Mouse (Mus musculus): Measurements from ENCODE around the gene Zfp94. TPM values are rescaled to one million over a fixed set of nuclear protein-coding genes. Genes with fewer than 3 reads are reported as not detected.

Zfp94 gene
- total RNA-seq (2023; ENCODE audit: inconsistent age) = 7.5 to 10.9 TPM (median 9.4 TPM) in 4 replicates

GRCm38 (mm10) chr7:24316567-24317092 is at the start of gene Zfp94:
Gene Zfp94 (minus strand): TSS chr7:24316666.

GRCm38 (mm10) chr7:24348896-24349295 is 32.4 kb upstream of the Zfp94 start, which contains the start of gene Lypd5:
Gene Lypd5 (plus strand): TSS chr7:24349196.

GRCm38 (mm10) chr7:24333304-24333986 is 17.0 kb upstream of the Zfp94 start, which contains the start of gene Tescl:
Gene Tescl (minus strand): TSS chr7:24333936.

GRCm38 (mm10) chr7:24300771-24301282 is 15.6 kb downstream of the Zfp94 start, which contains the start of gene Zfp61:
Gene Zfp61 (minus strand): TSS chr7:24301232.

GRCm38 (mm10) chr7:24270288-24270672 is 46.2 kb downstream of the Zfp94 start, which contains the start of gene Zfp93:
Gene Zfp93 (plus strand): TSS chr7:24270420.

GRCm38 (mm10) chr7:24254633-24255474 is 61.6 kb downstream of the Zfp94 start, which contains the start of gene Zfp108:
Gene Zfp108 (plus strand): TSS chr7:24254794.

Other genes starting within 250 kb of the Zfp94 start
- gene Zfp180, start 234.7 kb downstream of the Zfp94 start, total RNA-seq (2023; ENCODE audit: inconsistent age) = 23.1 to 32.4 TPM (median 27.2 TPM) in 4 replicates
- 3.1 to 3.9 TPM (median 3.5 TPM) in 4 replicates for gene Zfp112, start 204.4 kb downstream of the Zfp94 start, total RNA-seq (2023; ENCODE audit: inconsistent age)
- 5.8 to 8.7 TPM (median 6.4 TPM) in 4 replicates for gene Zfp235, start 182.5 kb downstream of the Zfp94 start, total RNA-seq (2023; ENCODE audit: inconsistent age)
- 0.16 TPM in 1 of 4 replicates, not detected in the others for gene Zfp114, start 141.6 kb downstream of the Zfp94 start, total RNA-seq (2023; ENCODE audit: inconsistent age)
- 0.09 TPM in 1 of 4 replicates, not detected in the others for gene Zfp111, start 105.2 kb downstream of the Zfp94 start, total RNA-seq (2023; ENCODE audit: inconsistent age)
- gene Zfp109, start 79.1 kb downstream of the Zfp94 start, total RNA-seq (2023; ENCODE audit: inconsistent age) = 1.3 to 2.2 TPM (median 1.7 TPM) in 4 replicates
- gene Zfp108, start 61.9 kb downstream of the Zfp94 start, total RNA-seq (2023; ENCODE audit: inconsistent age) = 0.22 to 0.27 TPM in 2 of 4 replicates, not detected in the others
- gene Zfp93, start 46.2 kb downstream of the Zfp94 start, total RNA-seq (2023; ENCODE audit: inconsistent age) = 0.18 to 1.6 TPM in 2 of 4 replicates, not detected in the others
- gene Zfp61, start 15.4 kb downstream of the Zfp94 start, total RNA-seq (2023; ENCODE audit: inconsistent age) = 5.2 to 10.8 TPM (median 7.3 TPM) in 4 replicates
- gene Tescl, start 17.3 kb upstream of the Zfp94 start, total RNA-seq (2023; ENCODE audit: inconsistent age) = not detected in 4 replicates
- gene Lypd5, start 32.5 kb upstream of the Zfp94 start, total RNA-seq (2023; ENCODE audit: inconsistent age) = not detected in 4 replicates
- 3.6 to 6.1 TPM (median 4.8 TPM) in 4 replicates for gene Kcnn4, start 53.6 kb upstream of the Zfp94 start, total RNA-seq (2023; ENCODE audit: inconsistent age)
- gene Smg9, start 83.0 kb upstream of the Zfp94 start, total RNA-seq (2023; ENCODE audit: inconsistent age) = 69.8 to 79.7 TPM (median 77.4 TPM) in 4 replicates
- 5.0 to 7.5 TPM (median 6.1 TPM) in 4 replicates for gene Irgc1, start 135.6 kb upstream of the Zfp94 start, total RNA-seq (2023; ENCODE audit: inconsistent age)
- gene Plaur, start 145.8 kb upstream of the Zfp94 start, total RNA-seq (2023; ENCODE audit: inconsistent age) = 535 to 734 TPM (median 595 TPM) in 4 replicates
- 0.78 to 3.1 TPM (median 1.9 TPM) in 4 replicates for gene Cadm4, start 165.4 kb upstream of the Zfp94 start, total RNA-seq (2023; ENCODE audit: inconsistent age)
- 1.4 to 2.2 TPM (median 1.7 TPM) in 4 replicates for gene Zfp428, start 190.3 kb upstream of the Zfp94 start, total RNA-seq (2023; ENCODE audit: inconsistent age)
- not detected in 4 replicates for gene AC161166.1, start 195.8 kb upstream of the Zfp94 start, total RNA-seq (2023; ENCODE audit: inconsistent age)
- 22.3 to 27.3 TPM (median 24.2 TPM) in 4 replicates for gene Irgq, start 214.0 kb upstream of the Zfp94 start, total RNA-seq (2023; ENCODE audit: inconsistent age)
- gene Pinlyp, start 229.5 kb upstream of the Zfp94 start, total RNA-seq (2023; ENCODE audit: inconsistent age) = 0.87 TPM in 1 of 4 replicates, not detected in the others
- gene Xrcc1, start 229.6 kb upstream of the Zfp94 start, total RNA-seq (2023; ENCODE audit: inconsistent age) = 85.4 to 92.1 TPM (median 88.0 TPM) in 4 replicates